Mouse (Mus musculus) right cerebral cortex, adult 2 months (tissue): ENCODE measurements around the gene Cwh43.

Experiments used
- DNase-seq, 2 experiments: peaks; one replicate each; pipeline ENCODE4 v3.0.0; 2021 to 2022; ENCODE audit warnings: low spot score in 2 of 2

Gene Cwh43

GRCm38 (mm10) chr5:73405981-73406722 is at the start of gene Cwh43:
TSS of gene Cwh43 (plus strand) at chr5:73406075.
- peak; percentile 39 to 50 for DNase-seq

- DNase-seq: no peak
These were observed 46.6 kb upstream of the Cwh43 start for GRCm38 (mm10) chr5:73359134-73359751.

GRCm38 (mm10) chr5:73359752-73360141 is 46.1 kb upstream of the Cwh43 start:
- DNase-seq: peak; percentile 75 to 80

- DNase-seq: no peak
These were observed 45.6 kb upstream of the Cwh43 start for GRCm38 (mm10) chr5:73360240-73360639.

- DNase-seq: peak in 1 of 2 experiments; percentile 26
These were observed 43.5 kb upstream of the Cwh43 start for GRCm38 (mm10) chr5:73362338-73362737.

- no peak for DNase-seq
These were observed 43.1 kb upstream of the Cwh43 start for GRCm38 (mm10) chr5:73362791-73363190.

- DNase-seq: no peak
These were observed 41.6 kb upstream of the Cwh43 start for GRCm38 (mm10) chr5:73364107-73364864.

GRCm38 (mm10) chr5:73367906-73368305 is 38.0 kb upstream of the Cwh43 start:
- DNase-seq: no peak

- DNase-seq: peak in 1 of 2 experiments; percentile 39
These were observed 36.9 kb upstream of the Cwh43 start for GRCm38 (mm10) chr5:73368845-73369447.

GRCm38 (mm10) chr5:73369731-73370130 is 36.1 kb upstream of the Cwh43 start:
- no peak for DNase-seq

- DNase-seq: no peak
These were observed 33.3 kb upstream of the Cwh43 start for GRCm38 (mm10) chr5:73372601-73373000.

- DNase-seq: no peak
These were observed 32.7 kb upstream of the Cwh43 start for GRCm38 (mm10) chr5:73373184-73373583.

- no peak for DNase-seq
These were observed 29.8 kb upstream of the Cwh43 start for GRCm38 (mm10) chr5:73376041-73376440.

GRCm38 (mm10) chr5:73376491-73376890 is 29.4 kb upstream of the Cwh43 start:
- DNase-seq: no peak

- peak; percentile 94 to 96 for DNase-seq
These were observed 26.0 kb upstream of the Cwh43 start for GRCm38 (mm10) chr5:73379908-73380307.

- DNase-seq: no peak
These were observed 25.0 kb upstream of the Cwh43 start for GRCm38 (mm10) chr5:73380829-73381228.

GRCm38 (mm10) chr5:73381510-73381909 is 24.4 kb upstream of the Cwh43 start:
- no peak for DNase-seq

GRCm38 (mm10) chr5:73381976-73382540 is 23.8 kb upstream of the Cwh43 start:
- DNase-seq: no peak

GRCm38 (mm10) chr5:73382737-73383646 is 22.9 kb upstream of the Cwh43 start:
- DNase-seq: peak; percentile 80

GRCm38 (mm10) chr5:73383647-73383970 is 22.3 kb upstream of the Cwh43 start:
- no peak for DNase-seq

- no peak for DNase-seq
These were observed 12.8 kb upstream of the Cwh43 start for GRCm38 (mm10) chr5:73393041-73393440.
